Mouse (Mus musculus) kidney, postnatal 4 days (tissue): ENCODE measurements at regions not wholly inside any gene's neighbourhood (a gene's known extent, or its start where the extent isn't known, plus 50 kb on each side); places are given as distances from the start of the nearest gene placed in this dataset.

Source experiments
- DNase-seq, 2 experiments: peaks; one replicate each; pipeline ENCODE4 v3.0.0; 2021; ENCODE audit warnings: mixed read lengths in 2 of 2

GRCm38 (mm10) chr3:10697698-10698452 lies 362.4 kb upstream of the Gm38303 start:
- no peak for DNase-seq

GRCm38 (mm10) chr3:10685501-10685951 lies 350.0 kb upstream of the Gm38303 start:
- DNase-seq = no peak

GRCm38 (mm10) chr3:10684885-10685500 lies 349.5 kb upstream of the Gm38303 start:
- peak; percentile 65 to 66 for DNase-seq

- no peak for DNase-seq
Observed at GRCm38 (mm10) chr3:10681938-10682337, 346.5 kb upstream of the Gm38303 start.

- no peak for DNase-seq
Observed at GRCm38 (mm10) chr3:10647975-10648511, 312.6 kb upstream of the Gm38303 start.
